Mouse (Mus musculus): ENCODE measurements around the gene Gm36245.
"Not testable (repeated sequence)": the region's sequence is repeated elsewhere in the genome, so short reads cannot be mapped to it uniquely, and the experiment has no call there.

The Gm36245 gene

DNA sequence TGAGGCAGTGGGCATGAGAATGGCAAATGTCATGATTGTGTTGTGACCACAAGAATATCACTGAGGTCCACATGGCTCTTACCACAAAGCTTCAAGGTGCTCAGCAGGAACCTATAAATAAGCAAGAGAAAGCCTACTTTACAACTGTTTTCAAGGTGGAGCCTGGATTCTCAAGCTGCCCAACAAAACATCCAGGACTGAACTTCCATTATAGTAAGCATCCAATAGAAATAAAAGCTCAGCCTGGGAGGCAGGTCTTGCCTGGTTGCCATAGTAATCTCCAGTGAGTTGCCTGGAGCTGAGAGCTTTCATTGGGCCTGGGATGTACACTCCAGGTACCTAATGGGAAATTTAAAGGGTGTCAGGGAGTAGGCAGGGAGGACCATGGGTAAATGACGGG, at the start of gene Gm36245:
Gene Gm36245 (plus strand): TSS at position 301 of the 400 bp plus-strand sequence.
- DNase-seq (ENCODE audit: low spot score): no peak

DNA sequence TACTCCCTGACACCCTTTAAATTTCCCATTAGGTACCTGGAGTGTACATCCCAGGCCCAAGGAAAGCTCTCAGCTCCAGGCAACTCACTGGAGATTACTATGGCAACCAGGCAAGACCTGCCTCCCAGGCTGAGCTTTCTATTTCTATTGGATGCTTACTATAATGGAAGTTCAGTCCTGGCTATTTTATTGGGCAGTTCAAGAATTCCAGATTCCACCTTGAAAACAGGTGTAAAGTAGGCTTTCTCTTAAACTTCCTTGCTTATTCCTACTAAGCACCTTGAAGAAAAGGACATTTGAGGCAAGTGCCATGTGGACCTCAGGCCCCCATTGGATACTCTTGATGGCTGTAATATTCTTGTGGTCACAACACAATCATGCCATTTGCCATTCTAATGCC, 37.3 kb upstream of the Gm36245 start, which contains the start of gene 1700025B11Rik:
Gene 1700025B11Rik (minus strand): TSS at position 101 of the 400 bp plus-strand sequence.
- no peak for DNase-seq (ENCODE audit: low spot score)

DNA sequence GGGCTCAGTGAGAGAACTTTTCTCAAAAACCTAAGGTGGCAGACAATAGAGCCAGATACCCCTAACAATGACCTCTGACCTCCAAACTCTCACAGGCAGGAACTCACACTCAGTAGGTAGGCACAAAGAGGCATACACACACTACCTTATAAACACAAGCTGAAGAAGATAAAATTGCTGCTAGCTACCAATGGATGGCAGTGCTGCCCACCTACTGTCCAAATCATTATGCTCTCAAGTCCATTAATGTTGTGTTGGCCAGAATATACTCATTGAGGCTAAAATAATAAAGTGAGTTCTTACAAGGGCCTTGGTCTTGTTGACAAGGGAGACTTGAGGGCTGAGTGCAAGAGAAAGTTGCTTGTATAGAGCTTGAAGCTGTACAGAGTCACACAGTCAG, 35.8 kb upstream of the Gm36245 start:
- no peak for DNase-seq (ENCODE audit: low spot score)

DNA sequence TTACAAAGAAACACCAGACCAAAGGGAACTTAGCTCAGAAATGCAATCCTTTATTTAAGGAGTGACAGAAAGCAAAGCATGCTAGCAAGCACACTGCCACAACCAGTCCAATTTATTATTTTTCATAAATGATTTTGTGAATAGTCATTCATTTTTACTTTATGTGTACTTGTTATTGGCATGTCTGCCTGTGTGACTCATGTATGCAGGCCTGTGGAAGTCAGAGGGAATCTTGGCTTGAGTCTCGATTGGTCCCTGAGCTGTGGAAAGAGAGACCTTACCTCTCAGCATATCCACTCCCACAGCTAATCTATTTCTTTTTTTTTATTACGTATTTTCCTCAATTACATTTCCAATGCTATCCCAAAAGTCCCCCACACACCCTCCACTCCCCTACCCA, 20.3 kb upstream of the Gm36245 start:
- DNase-seq (ENCODE audit: low spot score): no peak

DNA sequence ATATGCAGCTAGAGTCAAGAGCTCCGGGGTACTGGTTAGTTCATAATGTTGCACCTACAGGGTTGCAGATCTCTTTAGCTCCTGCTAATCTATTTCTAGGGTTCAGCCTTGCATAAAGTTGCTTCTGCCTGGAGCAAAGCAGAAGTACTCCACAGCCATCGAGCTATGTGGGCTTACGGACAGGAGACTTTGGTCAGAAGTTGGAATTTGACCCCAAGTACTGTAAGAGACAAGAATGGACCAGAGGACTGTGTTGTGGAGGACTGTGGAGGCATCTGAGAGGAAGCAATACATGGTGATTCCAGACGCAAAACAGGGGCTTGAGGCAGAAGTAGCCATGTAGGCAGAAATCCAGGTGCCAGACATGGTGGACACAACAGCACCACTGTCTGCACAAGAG, 19.7 kb upstream of the Gm36245 start:
- DNase-seq (ENCODE audit: low spot score): no peak

DNA sequence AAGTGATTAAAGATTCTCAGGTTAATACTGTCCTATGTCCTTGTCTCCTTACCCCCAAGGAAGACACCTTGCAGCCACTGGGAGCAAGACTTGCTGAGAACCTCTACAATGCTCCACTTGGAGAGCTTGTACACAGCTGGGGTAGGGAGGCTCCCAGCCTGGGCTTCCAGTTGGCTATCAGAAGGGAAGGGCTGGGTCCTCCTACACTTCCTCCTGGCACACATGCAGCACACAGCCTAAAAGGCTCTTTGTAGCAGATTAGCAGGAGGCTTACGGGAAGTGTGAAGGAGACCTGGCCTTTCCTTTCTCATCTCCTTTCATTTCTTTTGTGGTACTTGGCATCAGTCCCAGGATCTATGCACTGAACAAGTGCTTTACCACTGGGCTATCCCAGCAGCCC, 17.4 kb upstream of the Gm36245 start:
- DNase-seq (ENCODE audit: low spot score): no peak

DNA sequence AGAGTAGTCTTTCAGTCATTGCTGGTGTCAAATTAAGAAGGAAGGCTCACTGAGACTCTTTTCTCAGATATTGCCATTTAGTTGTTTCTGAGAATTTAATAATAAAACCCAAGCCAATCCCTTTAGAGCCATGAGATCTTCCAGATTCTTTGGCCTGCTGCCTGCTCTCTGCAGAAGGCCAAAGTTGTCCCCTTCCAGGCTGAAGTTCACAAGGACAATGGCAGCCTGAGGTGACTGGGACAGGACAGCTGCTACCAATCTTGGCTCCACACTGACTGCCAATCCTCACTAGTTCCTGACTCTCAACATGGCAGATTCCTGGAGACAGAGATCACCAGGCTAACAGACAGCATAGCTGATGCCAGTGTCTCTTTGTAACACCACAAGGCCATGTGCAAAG, 12.0 kb upstream of the Gm36245 start:
- no peak for DNase-seq (ENCODE audit: low spot score)

DNA sequence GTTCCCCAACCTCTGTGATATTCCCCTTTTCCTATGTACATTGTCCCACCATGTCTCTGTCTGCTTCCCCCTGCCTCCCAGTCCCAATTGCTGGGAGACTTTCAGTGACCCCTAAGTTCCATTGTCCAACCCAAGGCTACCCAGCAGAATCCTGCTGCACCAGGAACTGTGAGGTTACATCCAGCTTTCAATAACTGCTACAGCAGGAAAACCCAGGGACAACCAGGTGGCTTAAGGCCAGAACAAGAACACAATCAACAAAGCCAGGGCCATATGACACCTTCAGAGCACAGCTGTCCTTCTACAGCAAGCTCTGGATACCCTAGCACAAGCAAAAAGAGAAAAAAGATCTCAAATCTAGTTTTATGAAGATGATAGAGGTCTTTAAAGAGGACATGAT, 10.1 kb upstream of the Gm36245 start:
- DNase-seq (ENCODE audit: low spot score): no peak

DNA sequence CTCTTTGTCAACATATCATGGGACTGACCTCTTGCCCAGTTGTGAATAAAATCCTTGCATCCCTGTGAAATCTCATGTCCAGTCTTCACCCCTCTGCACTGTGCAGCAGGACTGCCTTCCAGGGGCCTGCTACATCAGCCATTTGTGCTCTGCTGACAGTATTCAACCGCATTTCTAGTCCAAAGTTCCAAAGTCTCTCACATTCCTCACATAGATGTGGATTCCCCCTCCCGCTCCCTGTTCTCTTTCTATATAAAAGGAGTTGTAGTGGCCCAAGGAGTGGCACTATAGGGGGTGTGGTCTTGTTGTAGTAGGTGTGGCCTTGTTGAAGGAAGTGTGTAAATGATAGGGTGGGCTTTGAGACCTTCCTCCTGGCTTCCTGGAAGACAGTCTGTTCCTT, 8.2 kb upstream of the Gm36245 start:
- DNase-seq (ENCODE audit: low spot score): peak; percentile 31

DNA sequence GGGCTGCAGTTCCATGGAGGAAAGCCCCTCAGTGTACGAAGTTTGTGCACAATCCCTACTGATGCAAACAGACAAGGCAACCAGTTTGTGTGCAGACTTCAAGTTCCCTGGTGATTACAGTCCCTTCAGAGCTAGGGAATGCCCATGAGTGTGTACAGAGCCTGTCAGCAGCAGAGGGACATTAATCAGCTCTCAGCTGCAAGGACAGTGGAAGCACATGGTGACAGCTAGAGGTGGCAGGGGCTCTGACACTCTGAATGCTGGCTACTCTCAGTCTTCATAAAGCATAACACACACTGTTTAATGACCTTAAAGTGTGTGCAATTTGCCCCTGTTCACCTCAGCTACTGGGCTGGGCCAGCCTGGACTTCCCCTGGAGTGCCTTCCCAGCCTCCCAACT, 5.5 kb upstream of the Gm36245 start:
- no peak for DNase-seq (ENCODE audit: low spot score)

DNA sequence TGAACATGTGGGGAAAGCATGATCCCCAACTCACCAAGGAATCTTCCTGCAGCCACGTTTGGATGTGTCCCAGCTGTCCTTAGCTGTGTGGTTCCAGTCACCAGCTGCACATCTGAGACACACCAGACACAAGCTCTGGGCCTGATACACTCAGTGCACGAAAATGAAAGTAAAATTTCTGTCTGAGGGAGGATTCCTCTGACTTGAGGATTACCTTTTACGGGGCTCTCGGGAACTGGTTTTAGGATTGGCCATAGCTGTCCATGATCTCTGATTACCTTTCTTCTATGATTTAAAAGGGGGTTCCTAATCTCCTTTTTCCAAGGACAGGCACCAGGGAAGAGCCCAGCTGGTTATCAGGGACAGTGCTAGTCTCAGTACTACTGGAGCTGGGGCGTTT, 3.1 kb upstream of the Gm36245 start, which contains the start of gene Apol10b:
Gene Apol10b (minus strand): TSS at position 165 of the 400 bp plus-strand sequence.
- no peak for DNase-seq (ENCODE audit: low spot score)

DNA sequence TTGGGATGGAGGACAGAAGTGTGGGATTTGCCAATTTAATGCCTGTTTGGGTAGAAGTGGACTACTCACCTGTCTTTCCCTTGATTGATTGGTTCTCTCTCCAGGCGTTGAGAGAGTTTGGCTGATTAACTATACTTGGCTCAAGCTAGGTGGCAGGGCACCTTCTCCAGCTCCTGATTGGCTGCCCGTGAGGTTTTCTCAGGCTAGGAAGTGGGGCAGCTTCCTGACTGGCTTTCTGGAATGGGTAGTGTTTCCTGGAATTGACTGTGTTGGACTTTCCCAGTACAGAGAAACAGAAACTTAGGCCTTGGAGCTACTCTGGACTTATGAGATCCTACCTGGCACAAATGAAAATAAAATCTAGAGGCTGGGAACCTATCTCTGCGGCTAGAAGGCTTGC, 629 bp upstream of the Gm36245 start:
- no peak for DNase-seq (ENCODE audit: low spot score)

DNA sequence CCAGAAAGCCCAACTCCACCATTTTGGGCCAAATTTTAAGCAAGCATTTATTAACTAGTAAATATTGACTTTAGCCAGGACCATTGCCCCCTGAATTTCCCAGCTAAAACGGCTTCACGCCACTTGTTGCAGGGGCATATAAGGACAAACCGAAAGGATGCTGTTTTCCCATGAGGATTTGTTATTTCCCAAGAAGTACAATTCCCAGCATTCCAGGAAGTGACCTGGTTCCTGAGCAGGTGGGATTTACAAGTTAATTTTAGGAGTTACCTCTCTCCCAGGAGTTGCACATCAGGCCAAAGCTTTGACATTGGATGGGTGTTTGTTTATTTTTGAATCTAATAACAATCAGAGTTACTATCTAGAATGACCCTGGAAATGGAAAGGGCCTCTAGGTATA, 7.0 kb downstream of the Gm36245 start:
- DNase-seq (ENCODE audit: low spot score): no peak

DNA sequence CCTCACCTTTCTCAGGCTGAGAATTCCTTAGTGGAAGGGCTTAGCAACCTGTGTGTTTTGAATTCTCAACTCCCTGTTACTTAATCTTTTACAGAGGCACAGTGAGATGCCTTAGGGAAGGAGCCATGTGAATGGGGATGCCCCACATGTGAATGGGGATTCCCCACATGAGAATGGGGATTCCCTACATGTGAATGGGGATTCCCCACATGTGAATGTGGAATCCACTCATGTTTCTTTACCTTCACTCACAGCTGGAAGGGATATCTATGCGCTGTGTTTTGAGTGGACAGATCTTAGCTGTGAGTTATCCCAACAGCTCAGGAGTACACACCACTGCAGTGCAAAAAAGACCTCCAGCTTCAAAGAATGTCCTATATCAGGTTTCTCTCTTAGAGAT, 25.7 kb downstream of the Gm36245 start:
- no peak for DNase-seq (ENCODE audit: low spot score)

DNA sequence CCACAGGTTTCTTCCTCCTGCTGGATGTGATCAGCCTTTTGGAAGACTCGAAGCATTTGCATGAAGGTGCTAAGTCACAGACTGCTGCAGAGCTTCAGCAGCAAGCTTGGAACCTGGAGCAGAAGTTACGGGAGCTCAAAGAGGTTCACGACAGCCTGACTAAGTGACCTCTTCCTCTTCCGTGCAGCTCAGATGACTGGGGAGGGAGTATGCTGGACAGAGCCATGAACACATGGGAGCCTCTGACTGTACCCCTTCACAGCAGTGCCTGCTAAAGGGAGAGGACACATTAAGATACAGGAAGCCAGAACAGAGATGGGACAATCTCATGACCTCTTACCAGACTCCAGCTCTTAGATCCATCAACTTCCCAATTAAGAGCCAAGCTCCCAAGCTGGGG, 27.4 kb downstream of the Gm36245 start:
- DNase-seq (ENCODE audit: low spot score): not testable (repeated sequence)

DNA sequence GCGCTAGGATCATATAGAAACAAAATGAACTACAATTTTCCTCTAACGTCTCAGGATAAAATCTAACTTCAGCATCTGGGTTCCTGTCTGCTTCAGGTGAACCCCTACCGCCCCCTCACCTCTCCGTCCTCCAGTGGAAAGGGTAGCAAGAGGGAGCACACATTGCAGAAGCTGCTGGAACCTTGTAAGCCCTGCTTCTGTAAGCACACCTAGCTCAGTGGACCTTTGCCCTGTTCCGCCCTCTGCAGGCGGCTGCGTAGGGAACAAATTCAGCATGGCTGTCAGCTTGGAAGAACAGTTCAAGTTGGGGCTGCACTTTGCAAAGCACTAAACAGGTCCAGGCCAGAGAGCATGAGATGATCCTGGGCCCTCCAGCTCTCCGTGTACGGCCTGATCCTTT, 29.6 kb downstream of the Gm36245 start:
- DNase-seq (ENCODE audit: low spot score): peak; percentile 20

DNA sequence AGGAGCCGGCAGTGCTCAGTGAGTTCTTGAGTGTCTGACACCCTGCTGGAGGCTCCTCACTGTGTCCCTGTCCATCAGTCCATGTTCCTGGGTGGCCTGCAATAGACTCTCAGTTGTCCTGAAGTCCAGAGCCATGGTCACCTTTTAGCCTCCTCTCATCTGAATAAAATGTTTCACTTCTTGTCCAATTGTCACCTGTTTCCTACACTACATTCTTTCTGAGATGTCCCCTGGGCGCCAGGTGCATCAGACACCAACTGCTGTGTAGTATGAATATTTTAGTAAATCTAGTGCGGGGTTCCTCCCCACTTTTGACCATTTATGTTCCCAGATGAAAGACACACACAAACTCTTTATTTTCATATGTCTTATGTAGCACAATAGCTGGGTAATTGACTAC, 30.8 kb downstream of the Gm36245 start:
- not testable (repeated sequence) for DNase-seq (ENCODE audit: low spot score)

DNA sequence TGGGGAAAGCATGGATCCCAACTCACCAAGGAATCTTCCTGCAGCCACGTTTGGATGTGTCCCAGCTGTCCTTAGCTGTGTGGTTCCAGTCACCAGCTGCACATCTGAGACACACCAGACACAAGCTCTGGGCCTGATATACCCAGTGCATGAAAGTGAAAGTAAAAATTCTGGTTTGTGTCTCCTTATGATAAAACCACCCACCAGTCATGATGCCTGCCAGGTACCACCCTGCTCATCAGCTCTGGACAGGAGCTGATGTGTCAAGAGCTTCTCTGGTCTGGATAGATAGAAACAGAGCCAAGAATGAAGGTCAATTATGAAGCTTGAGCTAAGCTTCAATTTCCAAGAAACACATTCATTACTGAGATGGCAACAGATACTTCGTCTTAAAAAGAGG, 44.1 kb downstream of the Gm36245 start, which contains the start of gene Apol11b:
Gene Apol11b (minus strand): TSS at position 111 of the 400 bp plus-strand sequence.
- DNase-seq (ENCODE audit: low spot score): not testable (repeated sequence)

DNA sequence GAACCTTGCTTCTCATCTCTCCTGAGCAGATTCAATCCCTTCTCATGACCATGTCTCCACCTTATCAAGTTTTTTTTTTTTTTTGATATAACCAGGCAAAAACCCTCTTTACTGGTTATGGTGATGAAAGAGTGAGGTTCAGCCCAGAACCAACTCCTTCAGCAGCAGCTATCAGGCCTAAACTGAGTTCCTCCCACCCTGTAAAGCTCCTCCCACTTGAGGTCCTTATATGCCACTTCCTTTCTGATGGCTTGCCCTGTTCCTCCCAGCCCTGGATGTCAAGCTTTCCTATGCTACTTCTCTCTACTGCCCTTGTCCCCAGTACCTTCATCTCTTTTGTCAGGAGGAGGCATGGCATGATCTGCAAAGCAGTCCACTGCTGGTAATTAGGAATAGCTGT, 52.1 kb downstream of the Gm36245 start:
- not testable (repeated sequence) for DNase-seq (ENCODE audit: low spot score)

Data from yolk sac, embryonic 10.5 days (tissue).